Mouse (Mus musculus) liver, embryonic 14.5 days (tissue): ENCODE data around the gene Hdac4. TPM values are rescaled to one million over a fixed set of nuclear protein-coding genes. Genes with fewer than 3 reads are reported as not detected.

Experiments used
- ATAC-seq: fragments of 200-750 bp; cut with Nextera tagmentation; 2 replicates; pipeline ENCODE4 v1.8.0; 2017; ENCODE audit warnings: moderate number of reproducible peaks, mild to moderate bottlenecking, moderate library complexity; ENCODE audit not compliant: insufficient read depth
- DNase-seq, 3 experiments: peaks; one replicate each; pipeline ENCODE4 v3.0.0-alpha.2; 2012 to 2013; ENCODE audit warnings: low read depth in 3 of 3, low spot score in 3 of 3
- H3K27ac ChIP-seq: fragments of 300-500 bp; sonication (generic); 2 replicates; pipeline ENCODE4 v1.5.1; 2014; ENCODE audit warnings: moderate library complexity, mild to moderate bottlenecking, control low read depth, inconsistent platforms
- H3K27me3 ChIP-seq: fragments of 300-500 bp; sonication (generic); 2 replicates; pipeline ENCODE4 v1.6.1; 2014; ENCODE audit warnings: mild to moderate bottlenecking, low read length, moderate library complexity; ENCODE audit not compliant: control insufficient read depth, insufficient read depth
- H3K36me3 ChIP-seq: fragments of 300-500 bp; sonication (generic); replicated peaks from 2 replicates; pipeline ENCODE4 v1.6.1; 2014; ENCODE audit warnings: low read depth; ENCODE audit not compliant: control insufficient read depth, insufficient read depth
- H3K4me1 ChIP-seq, 2 experiments: fragments of 200-500 bp in 1 of 2; fragments of 300-500 bp in 1 of 2; sonication (generic) in 1 of 2; replicated peaks; 2 replicates each; pipeline ENCODE4 v1.6.1; 2012 to 2014; ENCODE audit warnings: antibody characterized with exemption in 1 of 2, inconsistent platforms in 1 of 2, low read length in 1 of 2; ENCODE audit not compliant: control insufficient read depth in 2 of 2, insufficient read depth in 2 of 2
- H3K4me2 ChIP-seq: fragments of 300-500 bp; sonication (generic); 2 replicates; pipeline ENCODE4 v1.6.1; 2014; ENCODE audit warnings: low read depth, mild to moderate bottlenecking, control low read depth, moderate library complexity
- H3K4me3 ChIP-seq, 2 experiments: fragments of 200-500 bp in 1 of 2; fragments of 300-500 bp in 1 of 2; sonication (generic) in 1 of 2; 2 replicates each; pipeline ENCODE4 v1.5.1; 2012 to 2014; ENCODE audit warnings: low read depth in 2 of 2, low read length in 2 of 2, mild to moderate bottlenecking in 2 of 2, control low read depth in 1 of 2, inconsistent platforms in 1 of 2, moderate library complexity in 1 of 2; ENCODE audit not compliant: insufficient read depth in 1 of 2
- H3K9ac ChIP-seq: fragments of 300-500 bp; sonication (generic); replicated peaks from 2 replicates; pipeline ENCODE4 v1.6.1; 2014; ENCODE audit warnings: mild to moderate bottlenecking, control low read depth, moderate library complexity
- H3K9me3 ChIP-seq: fragments of 300-500 bp; sonication (generic); 2 replicates; pipeline ENCODE4 v1.6.1; 2016; ENCODE audit warnings: low read length, mixed read lengths; ENCODE audit not compliant: control insufficient read depth
- CTCF ChIP-seq: IDR thresholded peaks from 2 replicates; pipeline ENCODE4 v1.5.1; 2016; ENCODE audit warnings: antibody characterized with exemption, low read depth, control low read depth
- EP300 ChIP-seq: IDR thresholded peaks from 2 replicates; pipeline ENCODE4 v1.6.1; 2016; ENCODE audit warnings: antibody characterized with exemption, low read depth
- WGBS: fragments of 180-500 bp; shearing (Covaris S2); extraction: QIAGEN DNeasy Blood & Tissue Kit; methylation state at CpG from one replicate; pipeline ENCODE4 v1.1.7; 2014; ENCODE audit not compliant: insufficient replicate concordance; 5-methylcytosine and 5-hydroxymethylcytosine counted together
- polyA plus RNA-seq, 2 experiments: library from polyadenylated mRNA; depleted of rRNA in 1 of 2; stranded (reverse) in 1 of 2; unstranded in 1 of 2; fragments of >200 nt; fragmentation: Nextera tagmentation in 1 of 2; extraction: Ambion mirVana in 1 of 2; gene quantifications; 2 replicates each; pipeline versions ENCODE4 v1.2.1 to v1.2.3; 2012 to 2014

The Hdac4 gene
- polyA plus RNA-seq, 2 experiments = 1.5 to 3.1 TPM

DNA sequence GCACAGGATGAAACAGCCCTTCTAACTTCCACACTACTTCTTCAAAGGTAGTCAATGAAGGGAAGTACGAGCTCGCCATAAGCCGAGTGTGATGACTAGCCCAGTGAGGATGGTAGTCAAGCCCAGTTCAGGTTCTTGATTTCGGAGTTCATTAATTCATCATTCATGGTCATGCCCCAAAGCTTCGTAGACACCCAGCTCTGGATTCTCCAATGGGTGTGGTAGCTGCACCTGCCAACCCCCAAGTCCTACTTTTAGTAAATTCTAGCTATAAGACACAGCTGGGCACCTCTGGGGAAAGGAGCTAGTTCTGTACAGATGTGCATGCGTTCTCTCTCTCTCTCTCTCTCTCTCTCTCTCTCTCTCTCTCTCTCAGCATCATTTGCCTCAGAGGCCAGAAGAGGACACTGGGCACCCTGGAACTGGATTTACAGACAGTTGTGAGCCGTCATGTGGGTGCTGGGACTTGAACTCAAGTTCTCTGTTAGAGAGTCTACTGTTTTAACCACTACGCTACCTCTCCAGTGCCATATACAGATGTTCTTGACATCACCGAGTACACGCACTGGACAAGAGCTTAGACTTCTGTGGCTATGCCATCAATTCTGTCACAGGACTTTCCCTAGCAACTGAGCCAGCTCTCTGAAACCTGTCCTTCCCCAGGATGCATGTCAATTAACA is 113.2 kb downstream of the Hdac4 start:
- no peak overlapping the region for H3K4me3 ChIP-seq
- no peak overlapping the region for H3K9ac ChIP-seq
- no peak overlapping the region for H3K4me2 ChIP-seq
- ATAC-seq = no peak
- TF ChIP-seq CTCF (no peak), EP300 (no peak)
- no peaks in the 10 kb centered on the region for H3K27me3 ChIP-seq
- no peak overlapping the region for H3K27ac ChIP-seq
- DNase-seq = no peak
- peaks cover 5 to 10% of the 10 kb centered on the region in 2 experiments for H3K4me1 ChIP-seq
- no peaks in the 10 kb centered on the region for H3K9me3 ChIP-seq
- 75% methylated on average over 10 of the region's 10 CpGs for WGBS
- H3K36me3 ChIP-seq = no peaks in the 10 kb centered on the region

DNA sequence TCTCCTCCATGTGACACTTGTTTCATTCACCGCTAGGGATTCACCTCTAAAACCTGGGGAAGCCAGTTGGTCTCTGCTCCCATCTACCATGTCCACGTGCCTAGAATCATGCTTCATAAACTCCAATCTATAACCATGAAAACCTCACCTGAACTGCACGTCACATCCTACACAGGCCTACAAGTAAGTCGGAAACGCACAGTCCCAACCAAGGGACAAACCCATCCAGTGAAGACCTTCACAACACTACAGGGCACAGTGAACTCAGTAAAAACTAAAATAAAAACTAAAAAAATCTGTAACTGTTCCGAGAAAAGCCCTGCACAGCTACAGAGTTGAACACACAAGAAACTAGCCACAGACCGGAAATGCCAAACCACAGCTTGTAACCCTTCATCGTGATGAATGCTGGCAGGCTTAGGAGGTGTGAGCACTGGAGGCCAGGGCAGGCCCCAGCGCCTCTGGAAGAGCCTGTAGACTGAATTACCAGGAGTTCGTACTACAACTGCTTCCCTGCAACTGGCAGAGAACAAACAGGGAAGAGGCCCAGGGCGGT is 115.4 kb downstream of the Hdac4 start:
- Histone ChIP-seq H3K4me2 (no peak overlapping the region), H3K4me1 (peaks cover 5 to 12% of the 10 kb centered on the region in 2 experiments), H3K27ac (no peak overlapping the region), H3K36me3 (no peaks in the 10 kb centered on the region), H3K27me3 (no peaks in the 10 kb centered on the region), H3K4me3 (no peak overlapping the region), H3K9me3 (no peaks in the 10 kb centered on the region), H3K9ac (no peak overlapping the region)
- ATAC-seq (no peak), DNase-seq (peak in 1 of 3 experiments; percentile 22)
- WGBS = 32% methylated on average over 11 of the region's 11 CpGs
- TF ChIP-seq EP300 (no peak), CTCF (no peak)

DNA sequence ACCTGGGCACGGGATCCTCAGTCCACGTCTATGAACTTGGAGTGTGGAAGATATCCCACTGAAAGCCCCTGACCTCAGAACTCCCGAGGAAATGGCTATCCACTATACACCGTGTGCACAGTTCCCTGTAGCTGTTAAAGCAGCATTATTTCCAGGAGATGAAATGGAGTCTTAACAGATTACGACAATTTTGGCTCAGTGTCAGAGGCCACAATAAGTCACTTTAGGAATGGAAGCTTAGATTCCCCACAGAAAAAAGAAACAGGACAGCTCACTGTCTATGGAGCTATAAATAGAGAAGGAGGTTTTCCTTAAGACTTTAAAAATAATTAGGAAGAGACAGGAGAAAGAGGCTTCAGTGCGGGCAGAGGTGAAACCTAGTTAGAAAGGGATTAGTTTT is 120.2 kb downstream of the Hdac4 start:
- 56% methylated on average over 6 of the region's 6 CpGs for WGBS
- H3K27ac ChIP-seq = no peak overlapping the region
- no peaks in the 10 kb centered on the region for H3K36me3 ChIP-seq
- H3K27me3 ChIP-seq = no peaks in the 10 kb centered on the region
- no peak overlapping the region for H3K4me3 ChIP-seq
- no peak for DNase-seq
- no peak for TF ChIP-seq EP300
- no peak for TF ChIP-seq CTCF
- peaks cover 0 to 3% of the 10 kb centered on the region in 2 experiments; a peak in 1 of 4 replicates for H3K4me1 ChIP-seq
- H3K4me2 ChIP-seq = no peak overlapping the region
- no peak overlapping the region for H3K9ac ChIP-seq
- H3K9me3 ChIP-seq = no peaks in the 10 kb centered on the region
- ATAC-seq = no peak

DNA sequence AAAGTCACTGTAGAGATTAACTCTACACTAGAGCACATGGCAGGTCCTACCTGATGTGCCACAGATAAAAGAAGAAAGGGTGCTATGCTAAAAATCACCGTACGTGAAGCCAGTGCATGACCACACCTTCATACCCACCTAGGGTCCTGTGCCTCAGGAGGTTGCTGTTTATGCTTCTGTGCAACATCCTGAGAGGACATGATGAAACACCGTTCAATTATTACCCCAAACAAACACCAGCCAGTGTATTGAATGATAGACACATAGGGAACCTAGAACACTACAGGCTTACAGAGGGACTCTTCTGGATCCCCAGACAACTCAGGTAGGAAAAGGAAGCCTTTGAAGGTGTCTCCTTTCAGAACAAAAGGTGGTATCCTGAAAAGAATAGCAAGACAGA is 120.8 kb downstream of the Hdac4 start:
- WGBS = 74% methylated on average over 3 of the region's 3 CpGs
- H3K4me2 ChIP-seq = no peak overlapping the region
- H3K9me3 ChIP-seq = no peaks in the 10 kb centered on the region
- H3K9ac ChIP-seq = no peak overlapping the region
- ATAC-seq (no peak), DNase-seq (no peak)
- no peak overlapping the region for H3K4me3 ChIP-seq
- no peak for TF ChIP-seq EP300
- H3K36me3 ChIP-seq = no peaks in the 10 kb centered on the region
- H3K4me1 ChIP-seq = 0 out of 4 replicates have a peak, but pooled peaks cover 0 to 3% of the 10 kb centered on the region in 2 experiments
- no peak overlapping the region for H3K27ac ChIP-seq
- H3K27me3 ChIP-seq = no peaks in the 10 kb centered on the region

DNA sequence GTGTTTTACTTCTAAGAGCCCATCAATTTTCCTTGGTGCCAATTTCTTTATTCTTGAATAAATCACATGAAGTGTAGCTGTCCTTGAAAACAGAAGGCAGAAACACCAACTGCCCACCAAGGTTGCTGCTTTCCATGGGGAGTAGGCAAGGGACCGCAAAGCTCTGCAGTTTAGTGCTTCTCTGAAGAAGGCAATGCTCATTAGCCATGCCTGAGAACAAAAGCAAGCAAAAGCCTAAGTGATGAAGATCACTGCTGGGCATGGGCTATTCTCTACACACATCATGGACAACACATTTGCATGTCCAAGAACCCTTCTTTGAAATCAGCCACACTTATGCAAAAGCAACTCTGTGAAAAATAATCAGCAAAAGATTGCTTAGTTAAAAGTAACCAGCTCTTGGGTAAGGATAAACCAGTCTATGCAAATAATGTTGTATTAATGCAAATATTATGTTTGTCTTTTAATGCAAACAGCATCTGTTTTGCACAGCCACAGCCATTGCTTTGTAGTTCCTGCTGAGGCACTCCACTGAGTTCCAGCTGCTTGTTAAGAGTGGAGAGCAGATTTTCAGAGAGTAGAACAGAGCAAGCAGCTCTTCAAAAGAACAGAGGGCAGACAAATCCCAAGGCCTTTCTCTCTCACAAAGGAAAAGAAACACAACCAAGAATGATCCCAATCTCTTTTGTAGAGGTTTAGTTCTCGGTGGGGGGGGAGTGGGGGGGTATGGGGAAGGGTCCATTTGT is 125.4 kb downstream of the Hdac4 start:
- H3K4me1 ChIP-seq = no peaks in the 10 kb centered on the region
- no peak for DNase-seq
- H3K9ac ChIP-seq = no peak overlapping the region
- H3K27me3 ChIP-seq = no peaks in the 10 kb centered on the region
- WGBS = 56% methylated on average over 2 of the region's 2 CpGs
- TF ChIP-seq EP300 (no peak), CTCF (no peak)
- ATAC-seq = no peak
- no peak overlapping the region for H3K4me3 ChIP-seq
- no peaks in the 10 kb centered on the region for H3K36me3 ChIP-seq
- H3K4me2 ChIP-seq = no peak overlapping the region
- H3K9me3 ChIP-seq = no peaks in the 10 kb centered on the region
- no peak overlapping the region for H3K27ac ChIP-seq
